Mouse (Mus musculus): ENCODE measurements around the gene Pawr. TPM values are rescaled to one million over a fixed set of nuclear protein-coding genes. Genes with fewer than 3 reads are reported as not detected.
"Not testable (repeated sequence)": the region's sequence is repeated elsewhere in the genome, so short reads cannot be mapped to it uniquely, and the experiment has no call there.

The Pawr gene
- polyA plus RNA-seq, 1 experiment from 2014 or later: 11.6 TPM

GRCm38 (mm10) chr10:108339118-108339517 lies 7.2 kb downstream of the Pawr start:
- no peak overlapping the region for H3K9ac ChIP-seq
- 83% methylated on average over 5 of the region's 5 CpGs for WGBS (ENCODE audit: insufficient replicate concordance)
- H3K27ac ChIP-seq: no peak overlapping the region
- peaks cover 33% of the 10 kb centered on the region for H3K36me3 ChIP-seq
- H3K27me3 ChIP-seq (replicated peaks): no peaks in the 10 kb centered on the region
- ATAC-seq: no peak
- H3K4me3 ChIP-seq: no peak overlapping the region
- H3K4me2 ChIP-seq: no peak overlapping the region
- no peaks in the 10 kb centered on the region for H3K9me3 ChIP-seq (replicated peaks)
- H3K4me1 ChIP-seq: peaks cover 8% of the 10 kb centered on the region; the same call in 1 of the 2 replicates

GRCm38 (mm10) chr10:108339872-108340271 lies 8.0 kb downstream of the Pawr start:
- Histone ChIP-seq H3K9me3 (replicated peaks) (no peaks in the 10 kb centered on the region), H3K4me1 (peaks cover 5% of the 10 kb centered on the region; the same call in 1 of the 2 replicates), H3K27me3 (replicated peaks) (no peaks in the 10 kb centered on the region), H3K4me2 (no peak overlapping the region), H3K27ac (no peak overlapping the region), H3K36me3 (peaks cover 36% of the 10 kb centered on the region), H3K9ac (no peak overlapping the region), H3K4me3 (no peak overlapping the region)
- WGBS (ENCODE audit: insufficient replicate concordance): 84% methylated on average over 4 of the region's 4 CpGs
- ATAC-seq: no peak

- H3K4me2 ChIP-seq: no peak overlapping the region
- H3K4me1 ChIP-seq: no peaks in the 10 kb centered on the region
- no peak for ATAC-seq
- no peak overlapping the region for H3K9ac ChIP-seq
- H3K4me3 ChIP-seq: no peak overlapping the region
- no peaks in the 10 kb centered on the region; the same call in 1 of the 2 replicates for H3K9me3 ChIP-seq (replicated peaks)
- H3K27me3 ChIP-seq (replicated peaks): no peaks in the 10 kb centered on the region
- H3K27ac ChIP-seq: no peak overlapping the region
- peaks cover 24% of the 10 kb centered on the region for H3K36me3 ChIP-seq
Measured at GRCm38 (mm10) chr10:108343734-108344133, 11.8 kb downstream of the Pawr start.

GRCm38 (mm10) chr10:108345123-108345522 lies 13.2 kb downstream of the Pawr start:
- no peak overlapping the region for H3K27ac ChIP-seq
- no peak overlapping the region for H3K9ac ChIP-seq
- no peak for ATAC-seq
- peaks cover 24% of the 10 kb centered on the region for H3K36me3 ChIP-seq
- 79% methylated on average over 9 of the region's 9 CpGs for WGBS (ENCODE audit: insufficient replicate concordance)
- no peak overlapping the region for H3K4me3 ChIP-seq
- H3K4me1 ChIP-seq: no peaks in the 10 kb centered on the region
- H3K27me3 ChIP-seq (replicated peaks): no peaks in the 10 kb centered on the region
- no peak overlapping the region for H3K4me2 ChIP-seq
- no peaks in the 10 kb centered on the region; the same call in 1 of the 2 replicates for H3K9me3 ChIP-seq (replicated peaks)

GRCm38 (mm10) chr10:108346301-108346700 lies 14.4 kb downstream of the Pawr start:
- H3K36me3 ChIP-seq: peaks cover 21% of the 10 kb centered on the region; the same call in 1 of the 2 replicates
- H3K4me2 ChIP-seq; H3K9ac ChIP-seq; H3K9me3 ChIP-seq (replicated peaks); H3K27ac ChIP-seq; H3K4me3 ChIP-seq; H3K4me1 ChIP-seq; ATAC-seq; H3K27me3 ChIP-seq (replicated peaks): not testable (repeated sequence)
- 88% methylated on average over 4 of the region's 4 CpGs for WGBS (ENCODE audit: insufficient replicate concordance)

GRCm38 (mm10) chr10:108350125-108351070 lies 18.5 kb downstream of the Pawr start:
- no peak overlapping the region for H3K4me3 ChIP-seq
- no peak for ATAC-seq
- no peaks in the 10 kb centered on the region for H3K4me1 ChIP-seq
- H3K4me2 ChIP-seq: no peak overlapping the region
- no peak overlapping the region for H3K27ac ChIP-seq
- WGBS (ENCODE audit: insufficient replicate concordance): 72% methylated on average over 9 of the region's 9 CpGs
- no peaks in the 10 kb centered on the region for H3K27me3 ChIP-seq (replicated peaks)
- no peak overlapping the region for H3K9ac ChIP-seq
- peaks cover 5% of the 10 kb centered on the region; the same call in 1 of the 2 replicates for H3K36me3 ChIP-seq
- H3K9me3 ChIP-seq (replicated peaks): no peaks in the 10 kb centered on the region; the same call in 1 of the 2 replicates

- Histone ChIP-seq H3K27me3 (replicated peaks) (no peaks in the 10 kb centered on the region), H3K36me3 (peaks cover 11% of the 10 kb centered on the region), H3K4me3 (no peak overlapping the region), H3K9ac (no peak overlapping the region), H3K27ac (no peak overlapping the region), H3K9me3 (replicated peaks) (no peaks in the 10 kb centered on the region), H3K4me1 (no peaks in the 10 kb centered on the region), H3K4me2 (no peak overlapping the region)
- no peak for ATAC-seq
- 79% methylated on average over 10 of the region's 10 CpGs for WGBS (ENCODE audit: insufficient replicate concordance)
Measured at GRCm38 (mm10) chr10:108352944-108353343, 21.0 kb downstream of the Pawr start.

- Histone ChIP-seq H3K4me3 (no peak overlapping the region), H3K27ac (no peak overlapping the region), H3K9ac (no peak overlapping the region), H3K36me3 (peaks cover 13% of the 10 kb centered on the region), H3K4me2 (no peak overlapping the region), H3K27me3 (replicated peaks) (no peaks in the 10 kb centered on the region), H3K9me3 (replicated peaks) (no peaks in the 10 kb centered on the region), H3K4me1 (no peaks in the 10 kb centered on the region)
- WGBS (ENCODE audit: insufficient replicate concordance): 73% methylated on average over 10 of the region's 10 CpGs
- ATAC-seq: no peak
Measured at GRCm38 (mm10) chr10:108354726-108355391, 22.9 kb downstream of the Pawr start.

GRCm38 (mm10) chr10:108355392-108355775 lies 23.5 kb downstream of the Pawr start:
- no peak for ATAC-seq
- no peak overlapping the region for H3K4me2 ChIP-seq
- H3K36me3 ChIP-seq: peaks cover 13% of the 10 kb centered on the region
- H3K9ac ChIP-seq: no peak overlapping the region
- 84% methylated on average over 3 of the region's 3 CpGs for WGBS (ENCODE audit: insufficient replicate concordance)
- H3K9me3 ChIP-seq (replicated peaks): no peaks in the 10 kb centered on the region
- no peaks in the 10 kb centered on the region for H3K27me3 ChIP-seq (replicated peaks)
- H3K4me3 ChIP-seq: no peak overlapping the region
- H3K4me1 ChIP-seq: no peaks in the 10 kb centered on the region
- no peak overlapping the region for H3K27ac ChIP-seq

GRCm38 (mm10) chr10:108356601-108357187 lies 24.8 kb downstream of the Pawr start:
- Histone ChIP-seq H3K4me2 (no peak overlapping the region), H3K36me3 (peaks cover 13% of the 10 kb centered on the region), H3K27ac (no peak overlapping the region), H3K9ac (no peak overlapping the region), H3K27me3 (replicated peaks) (no peaks in the 10 kb centered on the region), H3K9me3 (replicated peaks) (no peaks in the 10 kb centered on the region), H3K4me1 (no peaks in the 10 kb centered on the region), H3K4me3 (no peak overlapping the region)
- peak; percentile 40 for ATAC-seq
- WGBS (ENCODE audit: insufficient replicate concordance): 88% methylated on average over 12 of the region's 12 CpGs

GRCm38 (mm10) chr10:108359974-108360373 lies 28.1 kb downstream of the Pawr start:
- peak; percentile 27; the same call in 1 of the 2 replicates for ATAC-seq
- no peaks in the 10 kb centered on the region for H3K9me3 ChIP-seq (replicated peaks)
- H3K9ac ChIP-seq: no peak overlapping the region
- H3K27me3 ChIP-seq (replicated peaks): no peaks in the 10 kb centered on the region
- H3K4me1 ChIP-seq: no peaks in the 10 kb centered on the region
- peaks cover 18% of the 10 kb centered on the region for H3K36me3 ChIP-seq
- no peak overlapping the region for H3K4me2 ChIP-seq
- H3K4me3 ChIP-seq: no peak overlapping the region
- H3K27ac ChIP-seq: no peak overlapping the region
- WGBS (ENCODE audit: insufficient replicate concordance): 67% methylated on average over 16 of the region's 16 CpGs

GRCm38 (mm10) chr10:108360801-108361200 lies 28.9 kb downstream of the Pawr start:
- H3K36me3 ChIP-seq: peaks cover 21% of the 10 kb centered on the region
- no peak overlapping the region for H3K4me3 ChIP-seq
- no peaks in the 10 kb centered on the region for H3K9me3 ChIP-seq (replicated peaks)
- ATAC-seq: no peak
- 66% methylated on average over 6 of the region's 6 CpGs for WGBS (ENCODE audit: insufficient replicate concordance)
- H3K4me2 ChIP-seq: no peak overlapping the region
- no peaks in the 10 kb centered on the region for H3K27me3 ChIP-seq (replicated peaks)
- no peak overlapping the region for H3K9ac ChIP-seq
- H3K27ac ChIP-seq: no peak overlapping the region
- H3K4me1 ChIP-seq: no peaks in the 10 kb centered on the region
